Mouse (Mus musculus) hindbrain, embryonic 16.5 days (tissue): ENCODE data around the gene Synpo2. TPM values are rescaled to one million over a fixed set of nuclear protein-coding genes. Genes with fewer than 3 reads are reported as not detected.

Experiments used
- ATAC-seq: fragments of 200-750 bp; cut with Nextera tagmentation; 2 replicates; pipeline ENCODE4 v1.8.0; 2017; ENCODE audit warnings: moderate TSS enrichment, moderate library complexity
- H3K27ac ChIP-seq: fragments of 300-500 bp; sonication (generic); 2 replicates; pipeline ENCODE4 v1.5.1; 2014; ENCODE audit warnings: low read depth, mild to moderate bottlenecking, control low read depth, low read length, moderate library complexity
- H3K27me3 ChIP-seq: fragments of 300-500 bp; sonication (generic); replicated peaks from 2 replicates; pipeline ENCODE4 v1.6.1; 2014; ENCODE audit warnings: low read length; ENCODE audit not compliant: control insufficient read depth, insufficient read depth
- H3K36me3 ChIP-seq: fragments of 300-500 bp; sonication (generic); 2 replicates; pipeline ENCODE4 v1.6.1; 2014; ENCODE audit warnings: mild to moderate bottlenecking, low read length, moderate library complexity, mixed read lengths; ENCODE audit not compliant: control insufficient read depth, insufficient read depth
- H3K4me1 ChIP-seq: fragments of 300-500 bp; sonication (generic); 2 replicates; pipeline ENCODE4 v1.6.1; 2014; ENCODE audit warnings: low read depth, low read length; ENCODE audit not compliant: control insufficient read depth, insufficient read depth
- H3K4me2 ChIP-seq: fragments of 300-500 bp; sonication (generic); 2 replicates; pipeline ENCODE4 v1.6.1; 2014; ENCODE audit warnings: mild to moderate bottlenecking, low read length, control low read depth, moderate library complexity
- H3K4me3 ChIP-seq: fragments of 300-500 bp; sonication (generic); 2 replicates; pipeline ENCODE4 v1.5.1; 2014; ENCODE audit warnings: mild to moderate bottlenecking, low read length, control low read depth, moderate library complexity
- H3K9ac ChIP-seq: fragments of 300-500 bp; sonication (generic); 2 replicates; pipeline ENCODE4 v1.6.1; 2014; ENCODE audit warnings: low read depth, mild to moderate bottlenecking, control low read depth, low read length, moderate library complexity
- H3K9me3 ChIP-seq: fragments of 300-500 bp; sonication (generic); 2 replicates; pipeline ENCODE4 v1.6.1; 2014; ENCODE audit warnings: mild to moderate bottlenecking, low read length, moderate library complexity; ENCODE audit not compliant: control insufficient read depth
- WGBS: fragments of 180-500 bp; shearing (Covaris S2); extraction: QIAGEN DNeasy Blood & Tissue Kit; methylation state at CpG from one replicate; pipeline ENCODE4 v1.1.7; 2014; 5-methylcytosine and 5-hydroxymethylcytosine counted together
- polyA plus RNA-seq: library from polyadenylated mRNA; unstranded; fragments of >200 nt; fragmentation: Nextera tagmentation; extraction: Ambion mirVana; gene quantifications from 2 replicates; pipeline ENCODE4 v1.2.1, GENCODE M21; 2015

Synpo2 gene
- polyA plus RNA-seq, 1 experiment from 2014 or later, result 0.99 TPM

GRCm38 (mm10) chr3:123149380-123150162 is 86.4 kb downstream of the Synpo2 start:
- H3K36me3 ChIP-seq, result no peaks in the 10 kb centered on the region
- ATAC-seq, result no peak
- no peaks in the 10 kb centered on the region for H3K4me1 ChIP-seq
- H3K4me3 ChIP-seq, result no peak overlapping the region
- H3K9me3 ChIP-seq, result no peaks in the 10 kb centered on the region
- H3K4me2 ChIP-seq, result no peak overlapping the region
- H3K27me3 ChIP-seq, result no peaks in the 10 kb centered on the region
- no peak overlapping the region for H3K9ac ChIP-seq
- no peak overlapping the region for H3K27ac ChIP-seq
- 85% methylated on average over 10 of the region's 10 CpGs for WGBS

DNA sequence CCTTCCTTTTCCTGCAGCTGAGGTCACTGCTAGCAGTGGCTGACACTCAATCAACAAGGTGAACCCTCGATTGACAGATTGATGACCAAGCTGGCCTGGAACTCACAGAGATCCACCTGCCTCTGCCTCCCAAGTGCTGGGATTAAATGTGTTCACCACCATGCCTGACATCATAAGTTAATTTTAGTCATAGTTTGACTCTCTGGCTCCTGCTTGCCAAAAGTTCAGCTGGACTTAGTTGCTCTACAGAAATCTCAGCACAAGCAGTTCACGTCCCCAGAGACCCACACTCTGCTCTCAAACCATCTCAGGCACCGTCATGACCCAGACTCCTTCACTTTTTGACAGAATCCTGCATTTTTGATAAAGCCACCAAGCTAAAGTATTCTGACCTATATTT is 87.3 kb downstream of the Synpo2 start:
- H3K27me3 ChIP-seq, result no peaks in the 10 kb centered on the region
- WGBS, result 81% methylated on average over 3 of the region's 3 CpGs
- no peak for ATAC-seq

GRCm38 (mm10) chr3:123146557-123146956 is 89.4 kb downstream of the Synpo2 start:
- H3K9ac ChIP-seq, result no peak overlapping the region
- H3K27me3 ChIP-seq, result no peaks in the 10 kb centered on the region
- ATAC-seq, result no peak
- WGBS, result 87% methylated on average over 8 of the region's 8 CpGs
- H3K4me3 ChIP-seq, result no peak overlapping the region
- no peaks in the 10 kb centered on the region for H3K4me1 ChIP-seq
- H3K4me2 ChIP-seq, result no peak overlapping the region
- H3K36me3 ChIP-seq, result no peaks in the 10 kb centered on the region
- no peaks in the 10 kb centered on the region for H3K9me3 ChIP-seq
- no peak overlapping the region for H3K27ac ChIP-seq

More for the DNA sequence above, 87.3 kb downstream of the Synpo2 start:
- Histone ChIP-seq H3K4me1 (no peaks in the 10 kb centered on the region), H3K27ac (no peak overlapping the region), H3K4me3 (no peak overlapping the region), H3K36me3 (no peaks in the 10 kb centered on the region), H3K9ac (no peak overlapping the region), H3K9me3 (no peaks in the 10 kb centered on the region), H3K4me2 (no peak overlapping the region)

- H3K27me3 ChIP-seq, result no peaks in the 10 kb centered on the region
- H3K36me3 ChIP-seq, result no peaks in the 10 kb centered on the region
- H3K9ac ChIP-seq, result no peak overlapping the region
- no peak overlapping the region for H3K4me3 ChIP-seq
- H3K27ac ChIP-seq, result no peak overlapping the region
- H3K9me3 ChIP-seq, result no peaks in the 10 kb centered on the region
- 90% methylated on average over 4 of the region's 4 CpGs for WGBS
- H3K4me2 ChIP-seq, result no peak overlapping the region
- H3K4me1 ChIP-seq, result no peaks in the 10 kb centered on the region
- no peak for ATAC-seq
Observed at GRCm38 (mm10) chr3:123145942-123146341, 90.0 kb downstream of the Synpo2 start.

DNA sequence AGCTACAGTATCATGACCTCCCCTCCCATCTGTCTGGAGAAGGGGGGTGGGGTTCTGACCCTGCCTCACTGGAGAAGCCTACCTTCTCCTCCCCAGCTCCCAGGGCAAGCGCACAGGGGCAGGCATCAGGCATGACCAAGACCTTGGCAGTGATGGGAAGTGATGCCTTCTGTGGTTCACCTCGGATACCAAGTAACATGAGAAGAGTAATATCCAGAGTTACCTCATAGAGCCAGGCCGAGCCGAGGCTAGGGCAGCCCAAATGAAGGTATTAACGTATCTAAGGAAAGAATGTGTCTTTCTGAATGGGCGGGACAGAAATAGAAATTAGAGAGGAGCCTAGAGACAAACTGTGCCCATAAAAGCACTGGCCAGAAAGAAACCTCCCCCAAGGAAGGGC is 92.5 kb downstream of the Synpo2 start:
- H3K4me1 ChIP-seq, result no peaks in the 10 kb centered on the region

GRCm38 (mm10) chr3:123142298-123142697 is 93.7 kb downstream of the Synpo2 start:
- H3K27ac ChIP-seq, result no peak overlapping the region
- no peaks in the 10 kb centered on the region for H3K4me1 ChIP-seq
- no peaks in the 10 kb centered on the region for H3K36me3 ChIP-seq
- WGBS, result 66% methylated on average over 3 of the region's 3 CpGs
- H3K4me3 ChIP-seq, result no peak overlapping the region
- H3K9me3 ChIP-seq, result no peaks in the 10 kb centered on the region
- H3K4me2 ChIP-seq, result no peak overlapping the region
- H3K9ac ChIP-seq, result no peak overlapping the region
- no peaks in the 10 kb centered on the region for H3K27me3 ChIP-seq
- ATAC-seq, result no peak

More for the DNA sequence above, 92.5 kb downstream of the Synpo2 start:
- 93% methylated on average over 6 of the region's 6 CpGs for WGBS
- Histone ChIP-seq H3K4me3 (no peak overlapping the region), H3K4me2 (no peak overlapping the region), H3K9ac (no peak overlapping the region), H3K9me3 (no peaks in the 10 kb centered on the region), H3K27ac (no peak overlapping the region), H3K27me3 (no peaks in the 10 kb centered on the region), H3K36me3 (no peaks in the 10 kb centered on the region)
- ATAC-seq, result no peak

GRCm38 (mm10) chr3:123141069-123141468 is 94.9 kb downstream of the Synpo2 start:
- Histone ChIP-seq H3K9ac (no peak overlapping the region), H3K4me1 (no peaks in the 10 kb centered on the region), H3K27ac (no peak overlapping the region), H3K36me3 (no peaks in the 10 kb centered on the region), H3K4me3 (no peak overlapping the region), H3K9me3 (no peaks in the 10 kb centered on the region), H3K4me2 (no peak overlapping the region), H3K27me3 (no peaks in the 10 kb centered on the region)
- 90% methylated on average over 6 of the region's 6 CpGs for WGBS
- no peak for ATAC-seq

- Histone ChIP-seq H3K4me2 (no peak overlapping the region), H3K27ac (no peak overlapping the region), H3K9me3 (no peaks in the 10 kb centered on the region), H3K4me1 (no peaks in the 10 kb centered on the region), H3K27me3 (no peaks in the 10 kb centered on the region), H3K36me3 (no peaks in the 10 kb centered on the region), H3K4me3 (no peak overlapping the region), H3K9ac (no peak overlapping the region)
- WGBS, result 91% methylated on average over 3 of the region's 3 CpGs
- ATAC-seq, result no peak
Observed at GRCm38 (mm10) chr3:123140134-123140533, 95.8 kb downstream of the Synpo2 start.

DNA sequence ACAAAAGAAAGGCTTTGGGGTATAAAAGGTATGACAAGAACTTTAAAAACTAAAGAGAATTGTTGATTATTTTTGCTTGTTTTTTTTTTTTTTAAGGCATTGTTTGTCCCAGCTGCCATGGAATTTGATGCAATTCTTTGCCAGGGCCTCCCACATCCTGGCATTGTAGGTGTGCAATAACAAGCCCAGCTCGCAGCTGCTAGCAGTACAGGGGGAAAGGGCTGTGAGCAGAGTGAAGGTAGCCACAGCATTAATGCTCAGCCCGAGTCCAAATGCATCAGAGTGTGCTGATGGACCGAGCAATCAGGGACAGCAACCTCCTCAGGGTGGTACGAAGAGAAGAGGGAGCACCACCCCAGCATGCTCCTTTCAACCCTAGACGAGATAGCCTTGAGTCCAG is 96.3 kb downstream of the Synpo2 start:
- Histone ChIP-seq H3K9me3 (no peaks in the 10 kb centered on the region), H3K27ac (no peak overlapping the region), H3K4me2 (no peak overlapping the region), H3K4me3 (no peak overlapping the region), H3K36me3 (no peaks in the 10 kb centered on the region), H3K4me1 (no peaks in the 10 kb centered on the region), H3K9ac (no peak overlapping the region), H3K27me3 (no peaks in the 10 kb centered on the region)
- no peak for ATAC-seq
- WGBS, result 80% methylated on average over 5 of the region's 5 CpGs
